Mouse (Mus musculus) C2C12 (cell line): ENCODE data around the gene Mepce. TPM values are rescaled to one million over a fixed set of nuclear protein-coding genes. Genes with fewer than 3 reads are reported as not detected.

ENCODE experiments used
- H3K27me3 ChIP-seq: one replicate; pipeline ENCODE4 v1.6.1; 2011; ENCODE audit not compliant: control insufficient read depth, insufficient read depth, insufficient read length
- H3K36me3 ChIP-seq: one replicate; pipeline ENCODE4 v1.6.1; 2011; ENCODE audit not compliant: control insufficient read depth, insufficient read depth
- H3K4me3 ChIP-seq: one replicate; pipeline ENCODE4 v1.5.1; 2011; ENCODE audit warnings: mild to moderate bottlenecking, control low read depth; ENCODE audit not compliant: poor library complexity, insufficient read depth, severe bottlenecking
- H3K79me2 ChIP-seq: one replicate; pipeline ENCODE4 v1.6.1; 2011; ENCODE audit not compliant: control insufficient read depth, insufficient read depth
- H3K79me3 ChIP-seq: one replicate; pipeline ENCODE4 v1.6.1; 2011; ENCODE audit warnings: low read depth, control low read depth
- H3ac ChIP-seq: one replicate; pipeline ENCODE3; 2011; ENCODE audit warnings: low read depth; ENCODE audit not compliant: control insufficient read depth, insufficient read length
- CEBPB ChIP-seq: IDR thresholded peaks from one replicate; pipeline ENCODE4 v1.6.1; 2011; ENCODE audit warnings: low read depth, mild to moderate bottlenecking, control low read depth, moderate library complexity
- CTCF ChIP-seq: IDR thresholded peaks from one replicate; pipeline ENCODE4 v1.5.1; 2011; ENCODE audit not compliant: control insufficient read depth, insufficient read depth, insufficient read length
- FOSL1 ChIP-seq: IDR thresholded peaks from one replicate; pipeline ENCODE4 v1.8.0; 2011; ENCODE audit warnings: mild to moderate bottlenecking, low read length; ENCODE audit not compliant: poor library complexity, insufficient read depth, severe bottlenecking
- MAX ChIP-seq: IDR thresholded peaks from one replicate; pipeline ENCODE4 v1.6.1; 2011; ENCODE audit warnings: mild to moderate bottlenecking, control low read depth
- MYOD1 ChIP-seq: IDR thresholded peaks from one replicate; pipeline ENCODE4 v1.6.1; 2011; ENCODE audit warnings: low read depth; ENCODE audit not compliant: control insufficient read depth, insufficient read length
- MYOG ChIP-seq: IDR thresholded peaks from one replicate; pipeline ENCODE4 v1.6.1; 2011; ENCODE audit not compliant: control insufficient read depth, insufficient read length; ENCODE audit errors: extremely low read depth
- USF1 ChIP-seq: IDR thresholded peaks from one replicate; pipeline ENCODE4 v1.6.1; 2011; ENCODE audit warnings: low read depth, mild to moderate bottlenecking, control low read depth, moderate library complexity
- polyA plus RNA-seq: library from polyadenylated mRNA; unstranded; fragments of >200 nt; fragmentation: generic; extraction: Trizol; gene quantifications from one replicate; pipeline ENCODE4 v1.2.1, GENCODE M21; 2012; ENCODE audit warnings: missing spikeins

Gene Mepce
- polyA plus RNA-seq, 1 experiment: 44.6 TPM

GRCm38 (mm10) chr5:137823455-137824045 is 36.1 kb upstream of the Mepce start:
- no peaks in the 10 kb centered on the region for H3K36me3 ChIP-seq
- no peaks in the 10 kb centered on the region for H3K79me2 ChIP-seq
- no peak overlapping the region for H3ac ChIP-seq
- H3K79me3 ChIP-seq: no peaks in the 10 kb centered on the region
- no peak overlapping the region for H3K4me3 ChIP-seq
- H3K27me3 ChIP-seq: peaks cover 4% of the 10 kb centered on the region
- TF ChIP-seq CEBPB: no peak
- TF ChIP-seq MAX: no peak
- TF ChIP-seq CTCF: no peak
- no peak for TF ChIP-seq MYOD1

- Histone ChIP-seq H3K27me3 (peaks cover 4% of the 10 kb centered on the region), H3K36me3 (no peaks in the 10 kb centered on the region), H3ac (no peak overlapping the region), H3K79me3 (no peaks in the 10 kb centered on the region), H3K4me3 (no peak overlapping the region), H3K79me2 (no peaks in the 10 kb centered on the region)
- TF ChIP-seq CEBPB (no peak), FOSL1 (no peak), USF1 (no peak), CTCF (no peak), MAX (no peak), MYOG (no peak), MYOD1 (no peak)
Measured at GRCm38 (mm10) chr5:137822602-137823001, 35.1 kb upstream of the Mepce start.

- no peak overlapping the region for H3ac ChIP-seq
- peaks cover 4% of the 10 kb centered on the region for H3K27me3 ChIP-seq
- H3K79me2 ChIP-seq: no peaks in the 10 kb centered on the region
- TF ChIP-seq MAX (no peak), MYOG (no peak), USF1 (no peak), CTCF (no peak), MYOD1 (no peak), FOSL1 (no peak), CEBPB (no peak)
- H3K4me3 ChIP-seq: no peak overlapping the region
- H3K79me3 ChIP-seq: no peaks in the 10 kb centered on the region
- no peaks in the 10 kb centered on the region for H3K36me3 ChIP-seq
Measured at GRCm38 (mm10) chr5:137822126-137822525, 34.7 kb upstream of the Mepce start.

- Histone ChIP-seq H3K27me3 (no peaks in the 10 kb centered on the region), H3K4me3 (no peak overlapping the region), H3K79me2 (no peaks in the 10 kb centered on the region), H3ac (no peak overlapping the region), H3K36me3 (no peaks in the 10 kb centered on the region), H3K79me3 (no peaks in the 10 kb centered on the region)
- TF ChIP-seq USF1 (no peak), CTCF (no peak), CEBPB (no peak), MYOD1 (no peak), MYOG (no peak), FOSL1 (no peak), MAX (no peak)
Measured at GRCm38 (mm10) chr5:137817466-137818222, 30.2 kb upstream of the Mepce start.

GRCm38 (mm10) chr5:137808316-137808715 is 20.9 kb upstream of the Mepce start:
- Histone ChIP-seq H3ac (no peak overlapping the region), H3K27me3 (no peaks in the 10 kb centered on the region), H3K36me3 (no peaks in the 10 kb centered on the region), H3K79me2 (no peaks in the 10 kb centered on the region), H3K79me3 (no peaks in the 10 kb centered on the region), H3K4me3 (no peak overlapping the region)
- no peak for TF ChIP-seq USF1
- TF ChIP-seq MAX: no peak
- TF ChIP-seq MYOG: no peak
- no peak for TF ChIP-seq CEBPB
- no peak for TF ChIP-seq FOSL1
- TF ChIP-seq MYOD1: no peak
- no peak for TF ChIP-seq CTCF
